Mouse (Mus musculus) lung, embryonic 15.5 days (tissue): ENCODE data around the gene Il2rb. TPM values are rescaled to one million over a fixed set of nuclear protein-coding genes. Genes with fewer than 3 reads are reported as not detected.

Source experiments
- ATAC-seq: fragments of 200-750 bp; cut with Nextera tagmentation; 2 replicates; pipeline ENCODE4 v1.8.0; 2017; ENCODE audit warnings: moderate number of reproducible peaks, borderline replicate concordance; ENCODE audit not compliant: low FRiP score, low TSS enrichment; ENCODE audit errors: extremely low read depth
- H3K27ac ChIP-seq: fragments of 300-500 bp; sonication (generic); 2 replicates; pipeline ENCODE4 v1.5.1; 2015; ENCODE audit warnings: moderate library complexity, mild to moderate bottlenecking, inconsistent platforms
- H3K27me3 ChIP-seq: fragments of 300-500 bp; sonication (generic); 2 replicates; pipeline ENCODE4 v1.6.1; 2015; ENCODE audit warnings: inconsistent platforms
- H3K36me3 ChIP-seq: fragments of 300-500 bp; sonication (generic); 2 replicates; pipeline ENCODE4 v1.6.1; 2015; ENCODE audit warnings: inconsistent platforms
- H3K4me1 ChIP-seq: fragments of 300-500 bp; sonication (generic); 2 replicates; pipeline ENCODE4 v1.6.1; 2015; ENCODE audit warnings: inconsistent platforms
- H3K4me2 ChIP-seq: fragments of 300-500 bp; sonication (generic); 2 replicates; pipeline ENCODE4 v1.6.1; 2015; ENCODE audit warnings: inconsistent platforms, mild to moderate bottlenecking, moderate library complexity
- H3K4me3 ChIP-seq: fragments of 300-500 bp; sonication (generic); 2 replicates; pipeline ENCODE4 v1.5.1; 2015; ENCODE audit warnings: mild to moderate bottlenecking, inconsistent platforms
- H3K9ac ChIP-seq: fragments of 300-500 bp; sonication (generic); 2 replicates; pipeline ENCODE4 v1.6.1; 2015; ENCODE audit warnings: inconsistent platforms
- H3K9me3 ChIP-seq: fragments of 300-500 bp; sonication (generic); 2 replicates; pipeline ENCODE4 v1.6.1; 2016; ENCODE audit warnings: inconsistent platforms
- WGBS: fragments of 180-500 bp; shearing (Covaris S2); methylation state at CpG from one replicate; pipeline ENCODE4 v1.1.7; 2015; 5-methylcytosine and 5-hydroxymethylcytosine counted together
- polyA plus RNA-seq: library from polyadenylated mRNA; unstranded; fragments of >200 nt; fragmentation: Nextera tagmentation; extraction: Ambion mirVana; gene quantifications from 2 replicates; pipeline ENCODE4 v1.2.1, GENCODE M21; 2015

Gene Il2rb
- polyA plus RNA-seq, 1 experiment from 2014 or later = 1.3 TPM

DNA sequence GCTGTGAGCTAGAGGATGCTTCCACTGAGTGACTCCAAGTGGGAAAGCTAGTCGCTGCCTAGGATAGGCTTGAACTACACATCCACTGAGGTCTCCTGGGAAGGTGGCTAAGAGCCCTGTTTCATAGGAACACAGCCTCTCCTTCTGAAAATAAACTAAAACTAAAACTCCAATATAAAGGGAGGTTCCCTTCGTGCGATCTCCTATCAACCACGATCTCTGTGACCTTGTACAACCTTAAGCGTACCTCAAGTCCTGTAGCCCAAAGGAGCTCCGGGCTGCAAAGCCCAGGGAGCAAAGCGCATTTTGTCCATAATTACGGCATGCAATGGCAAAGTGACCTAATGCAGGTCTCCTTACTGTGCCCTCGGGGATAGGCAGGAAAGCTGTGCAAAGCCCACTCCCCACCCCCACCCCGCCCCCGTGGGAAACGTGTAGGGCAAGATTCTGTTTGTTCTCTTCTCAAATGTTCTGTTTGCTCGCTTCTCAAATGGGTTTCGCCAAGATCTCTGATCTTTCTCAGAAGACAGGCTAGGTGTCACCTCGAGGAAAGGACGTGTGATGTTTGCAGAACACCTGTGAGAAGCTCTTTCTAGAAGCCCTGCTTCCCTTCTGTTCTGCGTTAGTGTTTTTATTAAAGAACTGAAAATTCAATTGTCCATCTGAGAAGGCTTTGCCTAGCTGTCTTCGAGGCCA, 7.5 kb upstream of the Il2rb start:
- H3K4me2 ChIP-seq = no peak overlapping the region

DNA sequence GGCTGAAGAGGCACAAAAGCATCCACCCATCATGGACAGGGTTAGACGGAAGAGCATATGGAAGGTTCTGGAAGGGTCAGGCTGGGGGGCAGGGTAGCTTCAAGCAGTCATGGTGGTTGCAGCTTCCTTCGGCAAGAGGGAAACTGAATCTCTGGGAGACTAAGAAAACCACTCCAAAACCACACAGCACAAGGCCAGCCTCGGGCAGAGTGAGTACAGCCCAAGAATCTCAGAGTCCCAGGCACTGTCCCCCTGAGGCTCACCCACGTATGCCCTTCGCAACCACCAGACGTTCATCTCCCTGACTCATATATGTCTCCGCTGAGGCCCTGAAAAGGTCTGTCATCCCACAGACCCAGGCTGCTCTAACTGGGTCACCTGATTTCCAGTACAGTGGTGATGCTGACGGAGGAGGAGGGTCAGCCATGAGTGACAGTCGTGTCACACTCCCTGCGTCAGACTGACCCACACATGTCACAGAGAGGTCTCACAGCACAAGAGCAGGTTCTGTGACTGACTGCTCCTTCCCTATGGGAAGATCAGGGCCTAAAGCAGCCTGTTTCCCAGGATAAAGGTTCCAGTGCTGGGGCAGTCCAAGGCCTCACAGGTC, 1.6 kb downstream of the Il2rb start:
- no peaks in the 10 kb centered on the region for H3K4me1 ChIP-seq
- H3K4me2 ChIP-seq = no peak overlapping the region
- WGBS = 71% methylated on average over 10 of the region's 10 CpGs
- no peak for ATAC-seq
- no peaks in the 10 kb centered on the region for H3K36me3 ChIP-seq
- H3K27ac ChIP-seq = no peak overlapping the region
- no peaks in the 10 kb centered on the region for H3K9me3 ChIP-seq
- H3K4me3 ChIP-seq = no peak overlapping the region
- H3K9ac ChIP-seq = no peak overlapping the region
- no peaks in the 10 kb centered on the region for H3K27me3 ChIP-seq

More for the DNA sequence above, 7.5 kb upstream of the Il2rb start:
- H3K36me3 ChIP-seq = no peaks in the 10 kb centered on the region
- H3K27me3 ChIP-seq = no peaks in the 10 kb centered on the region
- H3K9ac ChIP-seq = no peak overlapping the region
- no peaks in the 10 kb centered on the region for H3K4me1 ChIP-seq
- no peak overlapping the region for H3K4me3 ChIP-seq
- no peak overlapping the region for H3K27ac ChIP-seq
- 49% methylated on average over 18 of the region's 18 CpGs for WGBS
- no peak for ATAC-seq
- H3K9me3 ChIP-seq = no peaks in the 10 kb centered on the region

DNA sequence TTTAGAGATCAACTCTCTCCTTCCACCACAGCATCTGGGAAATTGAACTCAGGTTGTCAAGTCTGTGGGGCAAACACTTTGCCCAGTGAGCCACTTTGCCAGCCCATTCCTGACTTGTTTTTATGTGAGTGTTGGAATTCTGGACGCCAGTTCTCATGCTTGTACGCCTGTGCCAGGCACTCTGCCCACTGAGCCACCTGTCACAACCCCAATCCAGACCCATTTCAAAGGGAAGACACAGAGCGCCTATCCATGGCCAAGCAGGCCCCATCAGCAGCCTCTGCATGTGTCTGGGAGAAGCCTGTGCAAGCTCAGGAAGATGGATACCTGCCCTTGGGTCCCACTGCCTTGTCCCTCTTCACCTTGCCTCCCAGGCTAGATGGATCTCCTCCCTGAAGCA, 3.8 kb downstream of the Il2rb start:
- no peak overlapping the region for H3K4me3 ChIP-seq
- no peaks in the 10 kb centered on the region for H3K27me3 ChIP-seq
- H3K9me3 ChIP-seq = no peaks in the 10 kb centered on the region
- H3K4me2 ChIP-seq = no peak overlapping the region
- no peaks in the 10 kb centered on the region for H3K36me3 ChIP-seq
- ATAC-seq = no peak
- no peak overlapping the region for H3K9ac ChIP-seq
- no peaks in the 10 kb centered on the region for H3K4me1 ChIP-seq
- no peak overlapping the region for H3K27ac ChIP-seq
- 87% methylated on average over 3 of the region's 3 CpGs for WGBS

DNA sequence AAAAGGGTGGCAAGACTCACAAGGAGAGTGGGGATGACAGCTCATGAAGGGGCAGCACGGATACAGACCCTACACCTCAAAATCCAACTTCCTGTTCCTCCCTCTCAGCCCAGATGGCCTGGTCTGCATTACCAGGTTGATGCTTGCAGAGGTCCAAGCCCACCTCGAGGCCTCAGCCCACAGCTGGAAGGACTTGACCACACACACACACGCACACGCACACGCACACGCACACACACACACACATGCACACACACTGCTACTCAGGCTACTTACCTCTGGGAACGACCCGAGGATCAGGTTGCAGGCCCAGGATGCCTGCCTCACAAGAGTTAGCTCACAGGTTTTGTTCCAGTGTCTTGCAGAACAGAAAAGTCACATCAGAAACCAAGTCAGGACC, 5.2 kb downstream of the Il2rb start:
- H3K4me2 ChIP-seq = no peak overlapping the region
- WGBS = 53% methylated on average over 8 of the region's 8 CpGs
- no peak for ATAC-seq
- H3K36me3 ChIP-seq = no peaks in the 10 kb centered on the region
- H3K4me1 ChIP-seq = no peaks in the 10 kb centered on the region
- no peaks in the 10 kb centered on the region for H3K9me3 ChIP-seq
- no peak overlapping the region for H3K27ac ChIP-seq
- H3K4me3 ChIP-seq = no peak overlapping the region
- no peak overlapping the region for H3K9ac ChIP-seq
- no peaks in the 10 kb centered on the region for H3K27me3 ChIP-seq

DNA sequence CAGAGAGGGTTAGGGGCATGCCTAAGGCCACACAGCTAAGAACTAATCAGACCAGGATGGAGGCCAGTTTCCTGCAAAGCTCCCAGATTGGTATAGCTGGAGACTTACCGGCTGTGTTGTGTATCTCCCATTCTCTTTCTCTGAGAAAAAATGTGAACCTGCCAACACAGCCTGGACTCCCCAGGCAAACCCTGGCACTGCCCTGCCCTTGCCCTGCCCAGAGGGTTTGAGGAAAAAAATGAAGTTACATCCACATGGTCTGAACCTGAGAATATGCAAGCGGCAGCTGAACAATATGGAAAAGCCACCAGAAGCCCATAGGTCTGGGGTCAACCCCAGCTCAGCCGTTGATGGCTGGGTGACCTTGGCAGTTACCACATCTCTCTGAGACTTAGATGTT, 5.8 kb downstream of the Il2rb start:
- WGBS = 74% methylated on average over 3 of the region's 3 CpGs
- H3K27ac ChIP-seq = no peak overlapping the region
- H3K4me3 ChIP-seq = no peak overlapping the region
- no peaks in the 10 kb centered on the region for H3K36me3 ChIP-seq
- H3K4me2 ChIP-seq = no peak overlapping the region
- no peak overlapping the region for H3K9ac ChIP-seq
- H3K4me1 ChIP-seq = no peaks in the 10 kb centered on the region
- H3K9me3 ChIP-seq = no peaks in the 10 kb centered on the region
- ATAC-seq = no peak
- H3K27me3 ChIP-seq = no peaks in the 10 kb centered on the region

DNA sequence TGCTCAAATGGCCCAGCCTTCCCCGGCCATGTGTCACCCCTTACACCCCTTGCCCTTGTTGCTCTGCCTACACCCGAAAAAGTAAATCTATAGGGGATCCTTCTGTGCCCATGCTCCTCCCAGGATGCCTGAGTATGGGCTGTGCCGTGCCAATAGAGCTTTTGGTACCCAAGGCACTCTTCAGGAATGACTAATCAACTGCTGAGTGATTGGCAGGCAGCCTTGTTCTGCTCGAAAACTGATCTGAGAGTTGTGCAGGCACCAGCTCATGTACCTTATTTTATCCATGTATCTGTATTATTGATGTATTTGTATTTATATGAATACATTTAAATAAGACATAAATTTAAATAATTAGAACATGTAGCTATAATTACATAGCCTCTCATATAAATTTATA, 8.0 kb downstream of the Il2rb start:
- ATAC-seq = no peak
- no peak overlapping the region for H3K4me2 ChIP-seq
- no peaks in the 10 kb centered on the region for H3K4me1 ChIP-seq
- H3K9ac ChIP-seq = no peak overlapping the region
- H3K36me3 ChIP-seq = no peaks in the 10 kb centered on the region
- H3K27ac ChIP-seq = no peak overlapping the region
- H3K27me3 ChIP-seq = no peaks in the 10 kb centered on the region
- 59% methylated on average over 4 of the region's 4 CpGs for WGBS
- H3K4me3 ChIP-seq = no peak overlapping the region
- no peaks in the 10 kb centered on the region for H3K9me3 ChIP-seq

DNA sequence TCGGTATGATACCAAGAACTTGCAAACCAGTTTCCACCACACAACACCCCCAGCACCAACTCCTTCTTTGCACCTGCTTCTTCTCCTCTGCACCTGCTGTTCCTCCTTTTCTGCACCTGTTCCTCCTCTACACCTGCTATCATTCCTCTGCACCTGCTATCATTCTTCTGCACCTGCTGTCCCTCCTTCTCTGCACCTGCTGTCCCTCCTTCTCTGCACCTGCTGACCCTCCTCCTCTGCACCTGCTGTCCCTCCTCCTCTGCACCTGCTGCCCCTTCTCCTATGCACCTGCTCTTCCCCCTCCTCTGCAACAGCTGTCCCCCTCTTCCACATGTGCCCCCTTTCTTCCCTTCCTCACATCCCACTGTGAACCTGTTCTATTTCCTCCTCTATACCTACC, 8.5 kb downstream of the Il2rb start:
- Histone ChIP-seq H3K4me1 (no peaks in the 10 kb centered on the region), H3K27ac (no peak overlapping the region)

DNA sequence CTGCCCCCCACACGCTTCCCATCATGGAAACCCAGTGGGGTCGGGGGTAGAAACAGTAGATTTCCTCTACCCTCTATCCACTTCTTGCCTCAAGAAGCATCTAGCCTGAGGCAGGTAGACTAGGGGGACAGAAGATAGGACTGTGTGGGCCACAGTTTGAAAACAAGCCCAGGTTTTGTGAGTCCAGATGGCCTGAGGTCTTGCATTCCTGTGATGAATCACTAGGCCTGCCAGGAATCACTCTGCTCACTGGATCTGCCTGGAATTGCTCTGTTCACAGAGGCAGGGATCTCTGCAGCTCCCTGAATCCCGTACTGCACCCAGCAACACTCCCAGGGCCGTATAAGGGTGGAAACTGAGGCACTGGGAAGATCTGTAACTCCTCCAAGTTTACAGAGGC, 11.8 kb downstream of the Il2rb start:
- ATAC-seq = no peak
- H3K4me1 ChIP-seq = 0 out of 2 replicates have a peak, but pooled peaks cover 4% of the 10 kb centered on the region
- H3K4me2 ChIP-seq = no peak overlapping the region
- no peaks in the 10 kb centered on the region for H3K27me3 ChIP-seq
- no peak overlapping the region for H3K9ac ChIP-seq
- no peak overlapping the region for H3K27ac ChIP-seq
- H3K36me3 ChIP-seq = no peaks in the 10 kb centered on the region
- H3K9me3 ChIP-seq = no peaks in the 10 kb centered on the region
- 73% methylated on average over 4 of the region's 4 CpGs for WGBS
- no peak overlapping the region for H3K4me3 ChIP-seq

More for the DNA sequence above, 8.5 kb downstream of the Il2rb start:
- no peak overlapping the region for H3K4me2 ChIP-seq
- no peak overlapping the region for H3K4me3 ChIP-seq
- H3K9me3 ChIP-seq = no peaks in the 10 kb centered on the region
- WGBS = 80% methylated on average over 1 of the region's 1 CpGs
- no peak overlapping the region for H3K9ac ChIP-seq
- no peaks in the 10 kb centered on the region for H3K36me3 ChIP-seq
- H3K27me3 ChIP-seq = no peaks in the 10 kb centered on the region
- no peak for ATAC-seq

DNA sequence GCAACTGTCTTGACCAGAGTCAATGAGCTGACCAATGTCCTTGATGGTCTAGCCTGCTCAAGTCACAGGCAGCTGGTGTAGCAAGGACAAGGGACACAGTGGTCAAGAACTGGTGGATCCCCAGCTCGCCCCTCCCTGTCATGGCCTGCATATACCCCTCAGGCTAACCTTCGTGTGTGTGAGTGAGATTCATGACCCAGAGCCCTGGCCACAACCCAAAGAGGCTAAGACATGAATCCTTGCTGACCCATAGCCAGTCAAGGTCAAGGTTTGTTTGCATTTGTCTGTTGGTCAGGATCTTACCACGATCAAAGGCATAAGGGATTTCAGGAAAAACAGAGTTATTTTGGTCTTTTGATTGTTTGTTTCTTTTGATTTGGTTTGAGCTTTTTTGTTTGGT, 12.6 kb downstream of the Il2rb start:
- no peaks in the 10 kb centered on the region for H3K27me3 ChIP-seq
- H3K4me2 ChIP-seq = no peak overlapping the region
- H3K9ac ChIP-seq = no peak overlapping the region
- WGBS = 48% methylated on average over 3 of the region's 3 CpGs
- H3K9me3 ChIP-seq = no peaks in the 10 kb centered on the region
- H3K4me3 ChIP-seq = no peak overlapping the region
- H3K27ac ChIP-seq = no peak overlapping the region
- ATAC-seq = no peak
- H3K4me1 ChIP-seq = 0 out of 2 replicates have a peak, but pooled peaks cover 4% of the 10 kb centered on the region
- no peaks in the 10 kb centered on the region for H3K36me3 ChIP-seq

DNA sequence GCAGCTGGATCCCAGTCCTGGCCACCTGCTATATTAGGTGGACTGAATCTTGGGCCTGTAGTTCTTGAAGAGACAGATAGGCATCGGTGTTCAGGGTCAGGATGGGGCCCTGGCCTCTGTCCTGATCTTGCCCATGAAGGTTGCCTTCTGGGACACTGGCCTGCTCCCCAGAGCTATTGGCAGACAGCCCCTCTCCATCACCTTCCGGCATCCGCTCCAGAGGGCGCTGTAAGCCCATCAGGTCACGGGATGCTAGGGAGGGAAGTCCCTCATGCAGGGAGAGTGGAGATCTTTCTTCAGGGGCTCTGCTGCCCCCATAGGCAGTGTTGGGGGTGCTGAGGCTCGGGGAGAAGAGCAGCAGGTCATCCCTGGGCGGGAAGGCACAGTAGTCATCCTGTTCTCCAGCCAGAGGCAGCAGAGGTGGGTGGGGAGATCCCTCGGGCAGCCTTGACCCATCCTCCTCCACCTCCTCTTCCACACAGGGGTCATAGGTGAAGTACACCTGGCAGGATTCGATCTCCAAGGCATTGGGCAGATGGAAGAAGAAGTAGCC, 13.5 kb downstream of the Il2rb start:
- 0 out of 2 replicates have a peak, but pooled peaks cover 4% of the 10 kb centered on the region for H3K4me1 ChIP-seq
- H3K9ac ChIP-seq = no peak overlapping the region
- H3K4me3 ChIP-seq = no peak overlapping the region
- no peak overlapping the region for H3K27ac ChIP-seq
- H3K36me3 ChIP-seq = no peaks in the 10 kb centered on the region
- no peak for ATAC-seq
- no peaks in the 10 kb centered on the region for H3K9me3 ChIP-seq
- H3K4me2 ChIP-seq = no peak overlapping the region
- no peaks in the 10 kb centered on the region for H3K27me3 ChIP-seq
- WGBS = 52% methylated on average over 9 of the region's 9 CpGs

DNA sequence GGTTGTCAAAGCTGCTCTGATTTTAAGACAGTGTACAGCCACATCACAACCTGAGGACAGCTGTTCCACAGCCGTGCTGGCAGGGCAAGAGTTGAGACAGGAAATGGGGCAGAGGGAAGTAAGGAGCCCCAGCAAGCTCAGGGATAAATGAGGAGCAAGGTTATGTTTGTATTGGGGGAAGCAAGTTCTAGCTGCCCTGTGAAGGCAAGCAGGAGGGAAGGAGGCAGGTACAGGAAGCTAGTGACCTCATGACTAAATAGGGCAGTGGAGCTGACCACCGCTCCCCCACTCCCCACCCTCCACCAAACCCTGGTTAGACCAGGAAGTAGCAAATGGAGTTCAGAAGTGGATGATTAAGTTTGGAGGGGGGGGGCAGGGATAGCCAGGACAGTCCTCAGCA, 14.1 kb downstream of the Il2rb start:
- H3K9ac ChIP-seq = no peak overlapping the region
- H3K4me2 ChIP-seq = no peak overlapping the region
- H3K4me1 ChIP-seq = 0 out of 2 replicates have a peak, but pooled peaks cover 4% of the 10 kb centered on the region
- H3K27me3 ChIP-seq = no peaks in the 10 kb centered on the region
- H3K4me3 ChIP-seq = no peak overlapping the region
- H3K9me3 ChIP-seq = no peaks in the 10 kb centered on the region
- no peaks in the 10 kb centered on the region for H3K36me3 ChIP-seq
- WGBS = 28% methylated on average over 2 of the region's 2 CpGs
- no peak overlapping the region for H3K27ac ChIP-seq
- ATAC-seq = no peak

DNA sequence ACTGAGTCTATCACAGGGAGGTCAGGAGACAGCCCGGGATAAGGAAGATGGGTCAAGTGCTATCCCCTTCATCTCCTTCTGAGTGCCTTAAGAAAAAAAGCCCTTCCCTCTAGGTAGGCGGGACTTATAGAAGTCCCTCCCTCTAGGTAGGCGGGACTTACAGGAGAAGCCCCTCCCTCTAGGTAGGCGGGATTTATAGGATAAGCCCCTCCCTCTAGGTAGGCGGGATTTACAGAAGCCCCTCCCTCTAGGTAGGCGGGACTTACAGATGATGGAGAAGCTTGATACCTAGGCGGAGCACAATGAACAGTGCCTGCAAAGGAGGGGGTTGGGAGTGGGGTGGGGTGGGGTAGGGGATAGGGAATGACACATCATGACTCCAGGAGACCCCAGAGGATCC, 15.0 kb downstream of the Il2rb start:
- Histone ChIP-seq H3K27me3 (no peaks in the 10 kb centered on the region), H3K4me1 (0 out of 2 replicates have a peak, but pooled peaks cover 4% of the 10 kb centered on the region), H3K36me3 (no peaks in the 10 kb centered on the region), H3K9ac (no peak overlapping the region), H3K4me3 (no peak overlapping the region), H3K4me2 (no peak overlapping the region), H3K27ac (no peak overlapping the region), H3K9me3 (no peaks in the 10 kb centered on the region)
- WGBS = 65% methylated on average over 7 of the region's 7 CpGs
- ATAC-seq = no peak
